26 mouse cellular contexts compared by ENCODE assay signal in genomic region chr5:115579363-115579762, GRCm38 (mm10). TPM values are rescaled to one million over a fixed set of nuclear protein-coding genes. Genes with fewer than 3 reads are reported as not detected.
DNase-seq lines count a peak whose midpoint lies in the region; ATAC-seq and TF ChIP-seq lines count a peak whose summit lies in the region.
"Had no signal": no experiment of that assay in that cellular context is flagged by ENCODE, and none has a peak within 500 bp of the region (broad histone marks: within the 10 kb centered on the region; RNA-seq: fewer than 3 reads in every experiment).

No protein-coding gene starts in this region.

- ATAC-seq in cerebellum, adult (ENCODE audit: insufficient number of reproducible peaks, low FRiP score, low TSS enrichment), result peak; percentile 56; the same call in 1 of the 2 replicates
- ATAC-seq in frontal cortex, adult (ENCODE audit: low TSS enrichment), result peak; percentile 57; the same call in 1 of the 2 replicates
- ATAC-seq in stomach, postnatal 0 days (ENCODE audit: low FRiP score, low TSS enrichment), result 0 out of 2 replicates have a peak, but pooled peaks have one; percentile 2
- no peak for ATAC-seq in liver, postnatal 0 days
- ATAC-seq: activated CD4-positive, CD25-positive, alpha-beta regulatory T cell, adult 4 months; forebrain, embryonic 15.5 days; hindbrain, postnatal 0 days; inflammation-experienced regulatory T-cells, adult 6 months; intestine, embryonic 16.5 days had no signal

- no peak overlapping the region for H3K27ac ChIP-seq in stomach, postnatal 0 days (replicated peaks)
- no peak overlapping the region for H3K27ac ChIP-seq in liver, postnatal 0 days (ENCODE audit: low read depth)
- H3K27ac ChIP-seq: embryonic facial prominence, embryonic 12.5 days; embryonic facial prominence, embryonic 15.5 days; forebrain, embryonic 12.5 days; forebrain, embryonic 15.5 days; heart, adult 2 months; heart, embryonic 10.5 days; heart, embryonic 13.5 days; hindbrain, embryonic 14.5 days; hindbrain, postnatal 0 days had no signal

- TF ChIP-seq EP300 in stomach, postnatal 0 days (optimal IDR thresholded peaks at IDR 0.05), result no peak
- TF ChIP-seq EP300 in liver, postnatal 0 days (IDR thresholded peaks at IDR 0.05; ENCODE audit: low read depth), result no peak

- peaks cover 59% of the 10 kb centered on the region for H3K36me3 ChIP-seq in stomach, postnatal 0 days (ENCODE audit: control insufficient read depth, insufficient read depth, low read length)
- H3K36me3 ChIP-seq in liver, postnatal 0 days (replicated peaks; ENCODE audit: insufficient read depth, low read length), result peaks cover 89% of the 10 kb centered on the region

- WGBS in stomach, postnatal 0 days, result 90% methylated on average over 5 of the region's 5 CpGs
- WGBS in liver, postnatal 0 days (ENCODE audit: insufficient replicate concordance), result 82% methylated on average over 5 of the region's 5 CpGs

- TF ChIP-seq CTCF in stomach, postnatal 0 days (IDR thresholded peaks at IDR 0.05; ENCODE audit: low read depth), result no peak
- no peak for TF ChIP-seq CTCF in liver, postnatal 0 days (IDR thresholded peaks at IDR 0.05; ENCODE audit: low read depth)

- no peak overlapping the region for H3K4me2 ChIP-seq in stomach, postnatal 0 days (replicated peaks; ENCODE audit: low read depth)
- H3K4me2 ChIP-seq in liver, postnatal 0 days (ENCODE audit: low read depth, low read length), result no peak overlapping the region
- H3K4me2 ChIP-seq: embryonic facial prominence, embryonic 12.5 days; embryonic facial prominence, embryonic 15.5 days; forebrain, embryonic 12.5 days; forebrain, embryonic 15.5 days; heart, embryonic 13.5 days; hindbrain, embryonic 14.5 days had no signal

- H3K9me3 ChIP-seq in stomach, postnatal 0 days (ENCODE audit: control insufficient read depth, low read length), result no peaks in the 10 kb centered on the region
- H3K9me3 ChIP-seq in liver, postnatal 0 days (ENCODE audit: low read length), result peaks cover 10% of the 10 kb centered on the region
- H3K9me3 ChIP-seq: forebrain, embryonic 15.5 days had no signal

- no peak for DNase-seq in cerebellum, adult 9-11 months
- DNase-seq in frontal cortex, postnatal 10 days (ENCODE audit: low spot score in 2 of 2), result no peak
- DNase-seq in adipocyte (ENCODE audit: low spot score), result peak; percentile 59
- DNase-seq in stomach, postnatal 0 days (ENCODE audit: low spot score), result no peak
- no peak for DNase-seq in liver, postnatal 0 days
- DNase-seq: adrenal gland, postnatal 10 days; adrenal gland, postnatal 36 days; cerebellum, adult 11-12 months; gastrocnemius, postnatal 36 days; heart, postnatal 14 days; heart, postnatal 4 days had no signal

- no peaks in the 10 kb centered on the region for H3K4me1 ChIP-seq in stomach, postnatal 0 days (replicated peaks; ENCODE audit: control insufficient read depth, insufficient read depth)
- H3K4me1 ChIP-seq in liver, postnatal 0 days (ENCODE audit: insufficient read depth), result no peaks in the 10 kb centered on the region
- H3K4me1 ChIP-seq: embryonic facial prominence, embryonic 12.5 days; embryonic facial prominence, embryonic 15.5 days; forebrain, embryonic 12.5 days; forebrain, embryonic 15.5 days had no signal

- no peaks in the 10 kb centered on the region for H3K27me3 ChIP-seq in stomach, postnatal 0 days (ENCODE audit: control insufficient read depth, insufficient read depth, low read length)
- H3K27me3 ChIP-seq in liver, postnatal 0 days (ENCODE audit: insufficient read depth, low read length), result no peaks in the 10 kb centered on the region
- H3K27me3 ChIP-seq: embryonic facial prominence, embryonic 12.5 days; embryonic facial prominence, embryonic 15.5 days; forebrain, embryonic 12.5 days; forebrain, embryonic 15.5 days; heart, embryonic 13.5 days had no signal

- no peak overlapping the region for H3K9ac ChIP-seq in stomach, postnatal 0 days (ENCODE audit: low read length)
- H3K9ac ChIP-seq in liver, postnatal 0 days (replicated peaks), result no peak overlapping the region
- H3K9ac ChIP-seq: embryonic facial prominence, embryonic 12.5 days; embryonic facial prominence, embryonic 15.5 days; forebrain, embryonic 12.5 days; forebrain, embryonic 15.5 days; heart, embryonic 13.5 days; hindbrain, embryonic 14.5 days had no signal

- H3K4me3 ChIP-seq in stomach, postnatal 0 days (ENCODE audit: low read depth, low read length), result no peak overlapping the region
- no peak overlapping the region for H3K4me3 ChIP-seq in liver, postnatal 0 days (ENCODE audit: low read depth, low read length)
- H3K4me3 ChIP-seq: embryonic facial prominence, embryonic 12.5 days; embryonic facial prominence, embryonic 15.5 days; erythroblast, embryonic 14.5 days; forebrain, embryonic 12.5 days; forebrain, embryonic 15.5 days; heart, adult 2 months; heart, embryonic 10.5 days; heart, embryonic 13.5 days had no signal

RNA-seq across cellular contexts. Expression of gene Gcn1l1, which starts 14.3 kb away (rescaled TPM):
- polyA plus RNA-seq in stomach, postnatal 0 days (2015; fragmentation: Nextera tagmentation; extraction: Ambion mirVana), result 11.2 and 11.7 TPM in 2 replicates
- polyA plus RNA-seq in liver, postnatal 0 days (2015; fragmentation: Nextera tagmentation; extraction: Ambion mirVana), result 7.7 and 10.3 TPM in 2 replicates

RNA-seq across cellular contexts. Expression of gene Rplp0, which starts 20.1 kb away (rescaled TPM):
- 1,317 and 1,335 TPM in 2 replicates for polyA plus RNA-seq in stomach, postnatal 0 days (2015; fragmentation: Nextera tagmentation; extraction: Ambion mirVana)
- 793 and 822 TPM in 2 replicates for polyA plus RNA-seq in liver, postnatal 0 days (2015; fragmentation: Nextera tagmentation; extraction: Ambion mirVana)

RNA-seq across cellular contexts. Expression of gene Rab35, which starts 52.3 kb away (rescaled TPM):
- polyA plus RNA-seq in stomach, postnatal 0 days (2015; fragmentation: Nextera tagmentation; extraction: Ambion mirVana), result 20.0 and 20.3 TPM in 2 replicates
- polyA plus RNA-seq in liver, postnatal 0 days (2015; fragmentation: Nextera tagmentation; extraction: Ambion mirVana), result 7.6 and 8.6 TPM in 2 replicates
